Mouse (Mus musculus) right cerebral cortex, postnatal 10 days (tissue): ENCODE results near the gene Mrpl4.
A peak's percentile ranks its signal among the peaks of the same experiment; 100 is the strongest.

Source experiments
- DNase-seq, 2 experiments: peaks; one replicate each; pipeline ENCODE4 v3.0.0; 2021; ENCODE audit warnings: low spot score in 2 of 2

Mrpl4 gene

DNA sequence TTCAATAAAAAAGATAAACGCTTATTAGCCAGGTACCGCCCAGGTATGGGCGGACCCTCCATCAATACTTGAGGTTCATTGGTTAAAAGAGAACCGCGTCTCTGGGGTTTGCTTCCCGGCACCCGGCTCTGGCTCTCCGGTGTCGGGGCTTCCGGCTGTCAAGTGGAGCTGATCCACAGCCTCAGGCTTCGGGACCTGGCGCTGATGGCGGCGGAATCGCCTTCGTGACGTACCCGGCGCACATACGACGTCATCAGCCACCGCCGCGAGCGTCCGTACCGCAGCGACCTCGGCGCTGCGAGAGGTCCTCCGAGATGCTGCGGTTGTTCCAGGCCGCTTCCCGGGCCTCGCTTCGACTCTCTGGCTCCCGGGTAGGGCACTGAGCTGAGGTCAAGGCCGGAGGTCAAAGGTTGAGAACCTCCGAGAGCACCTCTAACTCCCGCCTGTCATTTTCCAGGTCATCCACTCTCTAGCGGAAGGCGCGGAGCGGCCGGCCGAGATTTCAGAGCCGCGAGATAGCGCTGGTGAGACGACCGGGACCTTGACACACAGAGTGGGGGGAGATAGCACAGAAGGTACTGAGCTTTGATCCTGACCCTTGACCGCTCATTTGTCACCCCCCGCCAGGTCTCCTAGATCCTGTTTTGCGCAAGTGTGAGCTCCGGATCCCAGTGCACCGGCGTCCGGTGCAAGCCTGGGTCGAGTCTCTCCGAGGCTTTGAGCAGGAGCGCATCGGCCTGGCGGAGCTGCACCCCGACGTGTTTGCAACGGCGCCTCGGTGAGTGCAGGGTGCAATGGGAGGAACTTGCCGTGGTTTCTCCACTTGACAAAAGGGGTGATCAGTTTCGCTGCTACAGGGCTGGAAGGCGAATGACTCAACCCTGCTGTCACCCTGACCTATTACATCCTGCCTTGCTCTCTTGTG, at the start of gene Mrpl4:
TSS of gene Mrpl4 (plus strand) at position 112 of the 925 bp plus-strand sequence.
- DNase-seq: peak; percentile 94 to 95

DNA sequence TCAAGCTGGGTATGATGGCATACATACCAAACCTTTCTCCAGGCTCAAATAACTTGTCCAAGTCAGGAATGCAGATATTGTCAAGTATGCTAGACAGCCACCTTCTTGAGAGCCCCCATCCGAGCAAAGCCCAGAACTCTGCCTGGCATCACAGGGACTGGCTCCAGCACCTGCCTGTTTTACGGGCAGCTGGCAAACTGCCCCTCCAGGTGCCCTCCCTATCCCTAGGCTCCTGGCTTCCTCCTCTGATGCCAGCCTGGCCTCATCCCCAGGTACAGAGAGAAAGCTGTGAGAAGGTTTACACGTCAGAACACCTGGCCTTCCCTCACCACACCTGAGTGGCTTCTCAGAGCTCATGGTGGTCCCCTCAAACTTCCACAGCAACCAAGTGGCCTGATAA, 45.5 kb upstream of the Mrpl4 start:
- no peak for DNase-seq

DNA sequence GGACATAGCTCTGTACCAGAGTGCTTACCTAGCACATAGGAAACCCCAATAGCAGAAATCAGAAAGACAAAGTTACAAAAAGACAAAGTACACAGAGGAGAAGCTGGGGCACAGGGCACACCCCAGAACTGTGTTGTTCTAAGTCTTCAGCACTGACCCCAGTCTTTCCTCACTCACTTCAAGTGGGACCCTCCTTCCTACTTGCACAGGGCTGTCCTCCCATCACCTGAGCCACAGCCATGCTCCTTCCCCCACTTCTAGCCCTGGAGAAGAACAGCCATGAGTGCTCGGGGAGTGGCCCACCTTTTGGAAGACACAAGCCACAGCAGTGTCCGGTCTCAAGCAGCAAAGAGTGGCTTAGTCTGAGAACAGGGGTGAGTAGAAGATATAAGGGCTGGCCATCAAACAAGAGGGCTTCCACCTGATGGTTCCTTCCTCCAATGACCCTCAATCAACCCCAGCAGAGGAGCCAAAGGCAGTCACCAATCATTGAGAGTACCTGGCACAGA, 43.1 kb upstream of the Mrpl4 start, which contains the start of gene Dnmt1:
TSS of gene Dnmt1 (minus strand) at position 459 of the 509 bp plus-strand sequence.
- no peak for DNase-seq

GRCm38 (mm10) chr9:20961557-20961956, 41.0 kb upstream of the Mrpl4 start:
- no peak for DNase-seq

DNA sequence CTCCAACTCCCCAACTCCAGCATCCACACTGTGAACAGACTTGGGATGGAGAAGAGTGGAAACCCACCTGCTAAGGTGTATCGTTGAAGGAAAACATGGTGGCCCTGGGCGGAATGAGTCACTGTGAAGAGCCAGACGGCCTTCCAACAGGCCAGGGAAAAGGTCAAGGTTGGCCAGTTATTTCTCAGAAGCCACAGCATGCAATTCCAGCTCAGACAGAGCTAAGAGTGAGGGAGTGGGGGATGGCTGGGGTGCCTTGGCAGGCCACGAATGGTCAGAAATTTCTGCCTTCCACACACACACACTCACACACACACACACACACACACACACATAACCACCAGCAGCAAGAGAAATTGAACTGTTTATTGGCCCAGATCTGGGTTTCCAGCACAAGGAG, 36.9 kb upstream of the Mrpl4 start:
- no peak for DNase-seq

- DNase-seq: no peak
Observed at GRCm38 (mm10) chr9:20966008-20966407, 36.5 kb upstream of the Mrpl4 start.

- no peak for DNase-seq
Observed at GRCm38 (mm10) chr9:20966747-20967146, 35.8 kb upstream of the Mrpl4 start.

DNA sequence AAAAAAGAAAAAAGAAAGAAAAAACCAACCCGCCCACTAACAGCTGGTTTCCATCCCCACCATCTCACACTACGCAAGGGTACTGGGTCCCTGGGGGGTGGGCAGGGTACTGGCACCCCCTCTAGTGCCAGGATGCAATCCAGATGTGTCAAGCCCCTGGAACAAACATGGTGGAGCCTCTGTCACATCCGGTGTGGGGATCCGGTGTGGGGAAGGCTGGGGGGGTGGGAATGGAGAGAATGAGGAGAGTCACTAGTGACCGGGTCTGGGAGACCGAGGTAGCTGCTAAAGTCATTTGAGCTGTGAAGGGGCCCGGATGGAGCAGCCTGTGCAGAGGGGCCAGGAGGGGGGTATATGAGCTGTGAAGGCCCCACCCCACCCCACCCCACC, 30.8 kb upstream of the Mrpl4 start:
- DNase-seq: no peak

DNA sequence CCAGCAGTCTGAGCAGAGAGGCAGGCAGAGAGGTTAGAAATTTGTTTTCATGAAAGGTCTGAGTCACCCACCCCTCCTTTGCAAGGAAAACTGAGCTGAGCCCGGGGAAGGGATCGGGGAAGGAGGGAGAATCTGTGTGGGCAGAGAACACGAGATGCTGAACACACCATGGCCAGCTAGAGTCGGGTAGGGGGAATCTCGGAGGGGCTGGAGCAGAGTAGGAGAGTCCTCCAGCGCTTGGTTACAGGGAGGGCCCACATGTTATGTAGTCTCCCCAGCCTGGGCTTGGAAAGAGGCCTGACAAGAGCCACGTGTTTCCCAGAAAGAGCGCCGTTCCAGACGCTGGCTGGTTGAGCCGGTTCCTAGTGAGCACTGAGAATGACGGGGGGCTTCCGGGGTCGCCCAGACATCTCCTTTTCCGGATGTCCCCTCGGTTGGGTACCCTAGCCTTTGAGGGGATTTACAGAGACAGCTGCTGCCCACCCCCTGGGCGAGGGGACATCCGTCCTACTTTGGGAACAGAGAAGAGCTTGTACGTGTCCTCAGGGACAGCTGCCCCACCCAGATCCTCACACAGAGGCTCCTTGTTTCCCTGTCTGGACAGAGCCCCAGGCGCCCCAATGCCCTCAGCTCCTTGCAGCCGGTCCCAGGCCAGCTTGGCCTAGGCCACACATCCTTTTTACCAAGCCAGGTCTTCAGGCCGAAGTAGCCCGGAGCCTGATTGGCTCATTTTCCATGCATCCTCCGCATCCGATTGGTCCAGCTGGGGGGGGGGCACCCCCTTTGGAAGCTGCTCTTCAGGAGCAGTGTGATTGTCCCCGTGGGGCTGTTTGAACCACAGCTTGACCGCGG, 30.2 kb upstream of the Mrpl4 start:
- peak; percentile 77 to 86 for DNase-seq

DNA sequence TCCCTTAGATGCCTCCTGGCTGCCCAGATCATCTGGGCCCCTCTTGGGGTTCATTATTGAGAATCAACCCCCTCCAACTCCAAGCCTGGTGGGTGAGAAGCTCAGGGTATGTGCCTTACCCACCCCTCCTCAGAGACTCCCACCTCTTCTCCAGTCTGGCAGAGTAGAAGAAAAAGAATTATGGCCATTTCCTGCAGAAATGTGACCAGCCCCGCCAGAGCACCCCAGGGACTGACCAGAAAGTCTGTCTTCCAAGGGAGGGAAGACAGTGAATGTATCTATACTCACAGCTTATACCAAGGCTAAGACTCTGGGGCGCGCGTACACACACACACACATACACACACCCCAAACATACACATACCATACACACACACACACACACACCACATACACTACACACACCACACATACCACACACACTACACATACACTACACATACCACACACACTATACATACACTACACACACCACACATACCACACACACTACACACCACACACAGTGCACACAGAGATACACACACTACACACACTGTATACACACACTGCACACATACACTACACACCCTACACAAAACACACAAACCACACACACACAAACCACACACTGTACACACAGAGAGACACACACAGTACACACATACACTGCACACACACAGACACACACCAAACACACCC, 29.4 kb upstream of the Mrpl4 start:
- no peak for DNase-seq

- DNase-seq: no peak
Observed at GRCm38 (mm10) chr9:20973682-20974075, 28.9 kb upstream of the Mrpl4 start.

- peak; percentile 60 to 69 for DNase-seq
Observed at GRCm38 (mm10) chr9:20975431-20976215, 26.9 kb upstream of the Mrpl4 start.

DNA sequence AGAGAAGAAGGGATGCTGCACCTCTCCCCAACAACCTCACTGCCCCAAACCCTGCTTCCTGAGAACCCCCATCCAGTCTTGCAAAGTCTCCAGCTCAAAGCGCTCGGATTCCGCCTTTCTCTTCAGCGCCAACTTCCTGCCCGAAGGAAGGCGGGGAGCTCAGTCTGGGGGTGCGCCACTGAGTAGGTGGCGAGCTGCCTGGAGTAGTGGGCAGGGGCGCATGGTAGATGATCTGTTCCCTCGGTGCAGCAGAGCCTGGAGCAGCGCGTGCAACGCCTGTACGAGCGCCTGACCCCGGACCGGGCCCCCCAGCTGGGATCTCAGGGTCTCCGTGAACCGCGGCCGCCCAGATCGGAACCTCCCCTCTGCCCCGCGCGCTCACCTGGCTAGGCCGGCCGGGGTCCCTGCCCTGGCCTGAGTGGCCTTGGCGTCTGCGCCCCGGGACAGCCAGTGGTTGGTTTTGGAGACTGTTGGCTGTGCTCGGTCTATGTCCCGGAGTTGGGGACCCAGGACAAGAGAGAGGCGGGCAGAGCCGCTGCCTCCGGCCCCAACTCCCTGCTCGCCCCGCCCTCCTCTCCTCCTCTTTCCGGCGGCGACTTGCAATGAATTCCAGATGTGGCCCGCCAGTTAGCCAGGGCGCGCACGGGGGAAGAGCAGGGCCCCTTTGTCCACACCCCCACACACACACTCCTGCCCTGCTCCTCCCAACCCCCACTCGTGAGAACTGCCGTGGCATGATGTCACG, 26.1 kb upstream of the Mrpl4 start, which contains the start of gene S1pr2:
TSS of gene S1pr2 (minus strand) at position 566 of the 745 bp plus-strand sequence.
- peak; percentile 72 to 78 for DNase-seq

GRCm38 (mm10) chr9:20976961-20977689, 25.4 kb upstream of the Mrpl4 start:
- DNase-seq: no peak

- DNase-seq: no peak
Observed at GRCm38 (mm10) chr9:20978409-20979095, 24.0 kb upstream of the Mrpl4 start.

DNA sequence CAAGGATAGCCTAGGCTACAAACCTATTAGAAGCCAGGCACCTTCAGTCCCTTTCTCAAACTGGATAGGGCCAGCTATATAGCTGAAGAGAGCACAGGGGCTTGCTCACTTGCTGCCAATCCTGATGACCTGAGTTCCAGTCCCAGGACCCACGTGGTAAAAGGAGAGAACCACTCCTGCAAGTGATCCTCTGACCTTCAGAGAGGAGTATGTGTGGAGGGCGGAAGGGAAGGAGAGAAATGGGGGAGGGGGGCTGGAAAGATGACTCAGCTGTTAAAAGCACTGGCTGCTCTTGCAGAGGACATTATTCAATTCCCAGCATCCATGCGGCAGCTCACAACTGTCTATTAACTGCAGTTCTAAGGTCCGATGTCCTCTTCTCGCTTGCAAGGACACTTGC, 23.4 kb upstream of the Mrpl4 start:
- no peak for DNase-seq

DNA sequence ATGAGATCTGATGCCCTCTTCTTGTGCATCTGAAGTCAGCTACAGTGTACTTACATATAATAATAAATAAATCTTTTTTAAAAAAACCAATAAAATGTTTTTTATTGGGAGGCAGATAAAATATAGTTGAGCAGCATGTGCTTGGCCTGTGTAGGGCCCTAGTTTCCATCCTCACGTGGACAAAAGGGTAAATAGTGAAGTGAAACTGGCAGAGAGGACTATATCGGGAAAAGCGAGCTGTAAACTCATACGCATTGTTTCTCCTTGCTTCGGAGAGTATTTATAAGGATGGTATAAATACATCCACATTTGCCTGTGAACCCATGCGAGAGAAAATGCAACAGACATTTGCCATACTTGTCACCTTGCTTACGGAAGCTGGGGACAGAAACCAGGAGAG, 22.8 kb upstream of the Mrpl4 start:
- DNase-seq: no peak

DNA sequence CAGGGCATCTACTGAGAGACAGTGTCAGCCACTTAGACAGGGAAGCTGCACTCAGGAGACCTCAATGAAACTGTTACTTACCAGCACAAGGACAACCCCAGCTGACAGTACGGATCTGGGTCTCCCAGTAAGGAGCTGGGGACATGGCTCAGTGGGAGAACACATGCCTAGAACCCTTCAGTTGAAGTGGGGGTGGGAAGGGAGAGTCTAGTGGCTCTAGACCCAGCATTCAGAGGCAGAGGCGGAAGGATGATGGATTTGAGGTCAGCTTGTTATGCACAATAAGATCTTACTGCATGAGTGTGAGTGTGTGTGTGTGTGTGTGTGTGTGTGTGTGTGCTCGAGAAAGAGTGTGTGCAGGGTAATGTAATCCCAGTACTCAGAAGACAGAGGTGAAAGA, 20.4 kb upstream of the Mrpl4 start:
- no peak for DNase-seq

DNA sequence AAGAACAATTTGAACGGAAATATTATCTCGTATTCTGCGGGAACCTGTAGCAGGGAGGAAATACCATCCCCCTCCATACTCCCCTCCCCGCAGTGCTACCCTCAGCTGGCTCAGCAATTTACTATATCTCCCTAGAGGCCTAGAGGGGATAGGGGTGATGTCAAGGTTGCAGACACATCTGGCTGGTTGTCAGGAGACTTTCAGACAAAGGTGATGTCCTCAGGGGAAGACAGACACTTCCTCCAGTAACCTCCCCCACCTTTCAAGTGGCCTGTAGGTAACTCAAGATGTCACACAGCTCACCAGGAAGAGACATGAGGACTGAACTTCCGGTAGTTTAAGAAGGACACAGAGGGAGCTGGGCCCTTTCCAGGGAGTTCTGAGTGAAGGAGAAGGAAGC, 19.4 kb upstream of the Mrpl4 start:
- DNase-seq: no peak
